Mouse (Mus musculus): ENCODE measurements around the gene Mat2a. TPM values are rescaled to one million over a fixed set of nuclear protein-coding genes. Genes with fewer than 3 reads are reported as not detected.

Mat2a gene
- total and polyA plus RNA-seq, 3 experiments, result 319 to 3,179 (median 357) TPM

DNA sequence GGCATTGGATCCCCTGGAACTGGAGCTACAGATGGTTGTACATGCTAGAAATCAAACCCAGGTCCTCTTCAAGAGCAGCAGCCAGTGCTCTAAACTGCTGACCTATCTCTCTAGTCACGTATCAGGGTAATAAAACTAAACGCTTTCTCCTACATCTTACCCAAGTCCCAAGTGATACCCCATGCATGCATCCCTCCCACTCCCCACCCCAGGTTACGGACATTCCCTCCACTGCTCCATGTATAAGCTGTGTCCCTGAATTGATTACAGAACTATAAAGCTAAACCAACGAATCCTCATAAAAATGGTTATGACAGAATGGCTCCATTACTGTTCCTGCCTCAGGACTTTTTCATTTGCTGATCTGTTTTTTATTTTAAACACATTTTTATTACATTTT, 26.8 kb upstream of the Mat2a start:
- Histone ChIP-seq H3K4me1 (ENCODE audit: control insufficient read depth in 1 of 2, insufficient read depth in 2 of 2, low read length in 2 of 2) (peaks cover 0 to 2% of the 10 kb centered on the region in 2 experiments; a peak in 1 of 4 replicates), H3K27ac (ENCODE audit: control insufficient read depth, low read depth, low read length) (no peak overlapping the region), H3K36me3 (ENCODE audit: control insufficient read depth in 1 of 2, insufficient read depth in 2 of 2, low read length in 2 of 2) (no peaks in the 10 kb centered on the region), H3K9me3 (replicated peaks; ENCODE audit: insufficient read depth, low read length) (no peaks in the 10 kb centered on the region), H3K79me2 (ENCODE audit: control insufficient read depth, insufficient read depth, low read length, poor library complexity) (no peaks in the 10 kb centered on the region), H3K27me3 (ENCODE audit: control insufficient read depth in 1 of 2, insufficient read depth in 2 of 2, low read length in 2 of 2) (peaks cover 0 to 2% of the 10 kb centered on the region in 2 experiments; a peak in 1 of 4 replicates), H3K9ac (ENCODE audit: control insufficient read depth, low read depth, low read length, poor library complexity, severe bottlenecking) (no peak overlapping the region), H3K4me3 (ENCODE audit: control insufficient read depth in 1 of 2, insufficient read depth in 1 of 2, low read depth in 2 of 2, low read length in 2 of 2) (no peak overlapping the region)
- no peak for DNase-seq (ENCODE audit: low read depth, low spot score)
- TF ChIP-seq USF2 (IDR thresholded peaks at IDR 0.05; ENCODE audit: borderline replicate concordance in 1 of 2, insufficient read depth in 1 of 2, low read depth in 1 of 2, low read length in 2 of 2) (no peak), USF1 (IDR thresholded peaks at IDR 0.05; ENCODE audit: low read depth, low read length) (no peak), JUND (IDR thresholded peaks at IDR 0.05; ENCODE audit: low read depth, low read length) (no peak), TBP (IDR thresholded peaks at IDR 0.05; ENCODE audit: low read depth, low read length) (no peak), MAZ (IDR thresholded peaks at IDR 0.05; ENCODE audit: low read depth, low read length) (no peak), MAX (IDR thresholded peaks at IDR 0.05; ENCODE audit: low read length) (no peak), RAD21 (IDR thresholded peaks at IDR 0.05; ENCODE audit: low read depth, low read length) (no peak), ETS1 (IDR thresholded peaks at IDR 0.05; ENCODE audit: low read depth, low read length) (no peak), SIN3A (IDR thresholded peaks at IDR 0.05; ENCODE audit: low read length) (no peak), MEF2A (IDR thresholded peaks at IDR 0.05; ENCODE audit: extremely low read depth, insufficient replicate concordance, low read depth, low read length, poor library complexity, severe bottlenecking) (no peak), POLR2AphosphoS5 (IDR thresholded peaks at IDR 0.05; ENCODE audit: borderline replicate concordance, low read depth, low read length) (no peak)

DNA sequence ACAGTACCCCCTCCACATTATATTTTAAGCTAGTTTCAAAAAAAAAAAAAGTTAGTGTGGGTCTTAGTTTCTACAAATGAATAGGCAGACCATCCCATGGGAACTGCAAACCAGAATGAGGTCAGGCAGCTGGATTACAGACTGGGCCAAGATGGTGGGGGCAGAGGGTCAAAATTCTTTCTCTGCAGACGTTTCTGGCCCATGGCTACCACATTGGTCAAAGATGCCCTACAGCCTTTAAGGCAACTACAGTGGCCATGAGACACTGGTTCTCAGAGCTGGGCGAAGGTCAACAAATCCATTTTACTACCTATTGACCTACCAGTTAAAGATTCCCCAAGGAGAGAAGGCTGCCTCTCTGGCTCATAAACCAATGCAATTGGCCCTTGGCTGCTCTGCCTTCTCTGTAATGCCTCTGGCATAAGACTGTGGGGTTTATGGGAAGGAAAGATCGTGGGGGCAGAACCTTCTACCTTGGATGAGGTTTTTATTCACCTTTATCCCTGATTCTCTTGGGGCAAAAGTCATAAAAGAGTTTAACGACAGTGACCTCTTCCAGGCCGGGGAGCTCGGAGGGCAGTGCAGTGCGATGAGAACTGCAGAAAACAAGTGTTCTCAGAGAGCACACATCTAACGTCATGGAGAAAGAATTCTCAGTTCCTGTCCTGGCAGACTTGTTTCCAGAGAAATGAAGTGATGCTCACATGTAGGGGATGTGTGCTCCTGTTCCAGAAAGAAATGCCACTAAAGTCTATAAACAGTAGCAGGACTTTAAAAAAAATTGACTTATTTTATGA, 26.2 kb upstream of the Mat2a start:
- H3K27me3 ChIP-seq (ENCODE audit: control insufficient read depth in 1 of 2, insufficient read depth in 2 of 2, low read length in 2 of 2), result peaks cover 0 to 2% of the 10 kb centered on the region in 2 experiments; a peak in 1 of 4 replicates
- no peak overlapping the region for H3K27ac ChIP-seq (ENCODE audit: control insufficient read depth, low read depth, low read length)
- no peaks in the 10 kb centered on the region for H3K9me3 ChIP-seq (replicated peaks; ENCODE audit: insufficient read depth, low read length)
- H3K9ac ChIP-seq (ENCODE audit: control insufficient read depth, low read depth, low read length, poor library complexity, severe bottlenecking), result no peak overlapping the region
- no peaks in the 10 kb centered on the region for H3K79me2 ChIP-seq (ENCODE audit: control insufficient read depth, insufficient read depth, low read length, poor library complexity)
- DNase-seq (ENCODE audit: low read depth, low spot score), result no peak
- H3K36me3 ChIP-seq (ENCODE audit: control insufficient read depth in 1 of 2, insufficient read depth in 2 of 2, low read length in 2 of 2), result no peaks in the 10 kb centered on the region
- TF ChIP-seq MAFK (IDR thresholded peaks at IDR 0.05; ENCODE audit: borderline replicate concordance, low read depth, low read length) (no peak), KAT2A (conservative IDR thresholded peaks at IDR 0.05; ENCODE audit: low read depth, low read length) (no peak), RCOR1 (IDR thresholded peaks at IDR 0.05; ENCODE audit: low read depth, low read length) (no peak), ELF1 (IDR thresholded peaks at IDR 0.05; ENCODE audit: low read depth, low read length) (no peak), CTCF (IDR thresholded peaks at IDR 0.05 in 2 of 3, conservative IDR thresholded peaks at IDR 0.05 in 1 of 3; ENCODE audit: control insufficient read depth in 1 of 3, insufficient read depth in 1 of 3, low read depth in 2 of 3, low read length in 3 of 3, poor library complexity in 1 of 3, severe bottlenecking in 1 of 3) (no peak), E2F4 (IDR thresholded peaks at IDR 0.05; ENCODE audit: borderline replicate concordance, low read depth, low read length) (no peak), SIN3A (IDR thresholded peaks at IDR 0.05; ENCODE audit: low read length) (no peak), NRF1 (IDR thresholded peaks at IDR 0.05; ENCODE audit: insufficient read depth, low read depth, low read length, poor library complexity, severe bottlenecking) (no peak), ETS1 (IDR thresholded peaks at IDR 0.05; ENCODE audit: low read depth, low read length) (no peak), MAX (IDR thresholded peaks at IDR 0.05; ENCODE audit: low read length) (no peak), SMC3 (IDR thresholded peaks at IDR 0.05; ENCODE audit: low read depth, low read length) (no peak), JUND (IDR thresholded peaks at IDR 0.05; ENCODE audit: low read depth, low read length) (no peak), ZKSCAN1 (IDR thresholded peaks at IDR 0.05; ENCODE audit: low read depth, low read length) (no peak)
- H3K4me1 ChIP-seq (ENCODE audit: control insufficient read depth in 1 of 2, insufficient read depth in 2 of 2, low read length in 2 of 2), result peaks cover 1 to 3% of the 10 kb centered on the region in 2 experiments
- H3K4me3 ChIP-seq (ENCODE audit: control insufficient read depth in 1 of 2, insufficient read depth in 1 of 2, low read depth in 2 of 2, low read length in 2 of 2), result no peak overlapping the region

Data from MEL (cell line).